Mouse (Mus musculus): ENCODE results near the gene Asb6.
A peak's percentile ranks its signal among the peaks of the same experiment; 100 is the strongest.

Gene Asb6

DNA sequence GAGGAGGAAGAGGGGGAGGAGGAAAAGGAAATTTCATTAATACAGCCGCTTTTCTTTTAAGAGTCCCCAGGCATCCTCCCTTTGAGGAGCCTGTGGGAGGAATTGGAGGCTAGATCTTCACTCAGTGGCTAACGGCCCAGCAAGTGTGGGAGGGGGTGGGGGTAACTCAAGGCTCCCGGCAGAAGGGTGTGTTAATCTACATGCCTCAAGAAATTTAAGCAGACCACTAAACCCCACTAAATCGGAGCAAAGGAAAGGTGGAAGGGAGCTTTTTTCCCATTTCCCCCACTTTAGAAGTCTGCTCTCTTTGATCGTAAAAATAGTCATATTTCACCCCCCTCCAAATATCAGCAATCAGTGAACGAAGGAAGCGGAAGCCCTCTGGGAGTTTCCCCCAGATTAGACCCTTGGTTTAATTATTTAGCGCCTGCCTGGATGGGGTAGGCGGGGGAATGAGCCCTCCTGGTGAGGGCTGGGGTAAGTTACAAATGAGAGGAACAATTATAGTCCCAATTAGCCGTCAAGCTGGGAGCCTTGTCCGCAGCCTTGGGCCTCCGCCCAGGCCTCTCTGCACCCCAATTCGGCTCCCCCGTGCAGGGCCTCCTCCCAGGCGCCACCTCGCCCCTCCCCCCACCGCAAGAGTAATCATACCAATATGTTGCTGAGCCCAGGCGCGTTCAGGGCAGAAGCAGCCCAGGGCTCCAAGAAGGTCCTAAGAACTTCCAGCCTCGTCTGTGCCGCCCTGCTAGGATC lies 6.3 kb upstream of the Asb6 start:
- ATAC-seq (ENCODE audit: insufficient number of reproducible peaks, low FRiP score, low TSS enrichment): no peak

DNA sequence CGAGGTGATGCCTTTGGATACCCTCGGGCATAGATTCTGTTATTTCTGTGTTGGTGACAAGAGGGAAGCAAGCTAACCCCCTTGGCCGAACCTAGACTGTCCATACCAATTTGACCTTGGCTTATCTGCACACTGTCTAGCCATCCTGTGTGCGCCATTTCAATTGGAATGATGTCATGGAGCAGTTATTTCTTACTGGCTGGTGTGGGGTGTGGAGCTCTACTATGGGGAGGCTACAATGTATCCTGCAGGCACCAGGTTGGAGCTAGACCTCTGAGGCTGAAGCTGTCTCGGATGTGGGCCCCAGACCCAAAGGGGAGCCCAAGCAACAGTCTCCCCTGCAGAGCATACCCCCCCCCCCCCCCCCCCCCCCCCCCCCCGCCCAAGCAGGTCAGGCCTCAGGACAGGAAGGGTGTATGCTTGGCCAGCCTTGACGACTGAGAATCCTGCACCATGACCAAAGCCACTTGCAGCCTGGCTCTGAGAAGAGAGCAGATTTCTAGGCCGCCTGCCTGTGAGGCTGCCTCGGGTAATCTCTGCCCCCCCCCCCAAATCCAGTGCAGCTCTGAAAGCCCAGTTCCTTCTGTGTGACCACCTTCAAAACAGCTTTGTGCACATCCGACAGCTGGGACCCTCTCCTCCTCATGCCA lies 4.4 kb upstream of the Asb6 start, which contains the start of gene Prrx2:
Prrx2 (plus strand) TSS at position 600 of the 650 bp plus-strand sequence.
- no peak for ATAC-seq (ENCODE audit: insufficient number of reproducible peaks, low FRiP score, low TSS enrichment)

DNA sequence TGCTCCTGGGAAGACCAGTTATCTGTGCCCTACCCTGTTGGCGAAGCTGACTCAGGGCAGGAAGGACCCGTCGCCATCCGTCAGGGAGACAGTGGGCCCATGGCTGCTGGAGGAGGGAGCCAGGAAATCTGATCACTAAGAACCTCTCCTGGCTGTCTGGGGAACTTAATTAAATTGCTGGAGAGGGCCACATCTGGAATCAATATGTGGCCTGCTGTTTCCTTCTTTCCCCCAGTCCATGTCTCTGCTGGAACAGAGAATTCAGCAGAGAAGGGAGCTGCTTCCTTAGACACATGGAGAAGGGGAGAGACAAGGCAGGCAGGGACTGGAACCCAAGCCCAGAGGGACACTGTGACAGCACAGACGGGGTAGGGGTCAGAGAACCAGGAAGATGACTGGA lies 3.5 kb upstream of the Asb6 start:
- no peak for ATAC-seq (ENCODE audit: insufficient number of reproducible peaks, low FRiP score, low TSS enrichment)

DNA sequence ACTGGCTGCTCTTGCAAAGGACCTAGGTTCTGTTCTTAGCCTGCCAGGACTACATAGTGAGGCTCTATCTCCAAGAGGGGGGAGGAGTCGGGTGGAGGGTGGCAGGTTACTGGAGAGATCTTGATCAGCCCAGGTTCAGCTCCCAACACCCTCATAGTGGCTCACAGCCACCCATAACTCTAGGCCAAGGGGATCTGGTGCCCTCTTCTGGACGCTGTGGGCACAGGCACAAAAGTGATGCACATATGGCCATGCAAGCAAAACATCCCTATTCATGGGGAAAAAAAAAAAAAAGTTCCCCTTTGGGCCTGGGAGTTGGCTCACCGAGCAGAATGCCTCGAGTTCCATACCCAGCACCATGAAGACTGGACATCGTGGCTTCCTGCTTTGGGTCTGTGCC lies 818 bp downstream of the Asb6 start:
- no peak for ATAC-seq (ENCODE audit: insufficient number of reproducible peaks, low FRiP score, low TSS enrichment)

DNA sequence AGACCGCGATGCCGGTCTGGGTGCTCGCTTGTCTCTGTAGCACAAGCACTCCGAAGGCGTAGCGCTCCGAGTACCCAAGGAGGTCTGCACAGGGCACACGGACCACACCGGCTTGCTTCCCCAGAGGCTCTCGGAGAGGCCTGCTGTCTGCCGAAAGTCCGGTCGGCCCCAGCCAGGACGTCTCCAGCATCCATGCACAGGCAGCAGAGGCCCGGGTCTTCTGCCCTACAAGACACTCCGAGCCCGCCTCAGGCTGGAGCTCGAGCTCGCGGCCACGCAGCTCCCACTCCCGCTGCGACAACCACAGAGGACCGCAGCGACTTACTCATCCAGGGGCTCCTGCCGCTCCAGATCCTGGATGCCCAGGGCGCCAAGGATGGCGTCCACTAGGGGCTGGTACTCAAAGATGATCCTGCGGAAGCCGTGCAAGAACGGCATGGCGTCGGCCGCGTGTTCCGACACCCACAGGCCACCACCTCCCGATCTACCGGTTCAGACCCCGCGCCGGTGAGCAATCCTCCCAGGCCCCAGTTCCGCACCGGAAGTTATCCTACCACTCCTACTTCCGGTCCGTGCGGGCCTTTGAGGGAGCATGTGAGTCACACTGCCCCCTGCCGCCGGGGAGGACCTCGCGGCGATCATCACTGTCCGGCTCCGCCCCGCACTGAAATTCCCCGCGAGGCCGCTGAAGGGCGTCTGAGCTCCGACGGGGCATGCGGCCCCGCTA lies 2.2 kb downstream of the Asb6 start:
- ATAC-seq (ENCODE audit: insufficient number of reproducible peaks, low FRiP score, low TSS enrichment): peak; percentile 79

DNA sequence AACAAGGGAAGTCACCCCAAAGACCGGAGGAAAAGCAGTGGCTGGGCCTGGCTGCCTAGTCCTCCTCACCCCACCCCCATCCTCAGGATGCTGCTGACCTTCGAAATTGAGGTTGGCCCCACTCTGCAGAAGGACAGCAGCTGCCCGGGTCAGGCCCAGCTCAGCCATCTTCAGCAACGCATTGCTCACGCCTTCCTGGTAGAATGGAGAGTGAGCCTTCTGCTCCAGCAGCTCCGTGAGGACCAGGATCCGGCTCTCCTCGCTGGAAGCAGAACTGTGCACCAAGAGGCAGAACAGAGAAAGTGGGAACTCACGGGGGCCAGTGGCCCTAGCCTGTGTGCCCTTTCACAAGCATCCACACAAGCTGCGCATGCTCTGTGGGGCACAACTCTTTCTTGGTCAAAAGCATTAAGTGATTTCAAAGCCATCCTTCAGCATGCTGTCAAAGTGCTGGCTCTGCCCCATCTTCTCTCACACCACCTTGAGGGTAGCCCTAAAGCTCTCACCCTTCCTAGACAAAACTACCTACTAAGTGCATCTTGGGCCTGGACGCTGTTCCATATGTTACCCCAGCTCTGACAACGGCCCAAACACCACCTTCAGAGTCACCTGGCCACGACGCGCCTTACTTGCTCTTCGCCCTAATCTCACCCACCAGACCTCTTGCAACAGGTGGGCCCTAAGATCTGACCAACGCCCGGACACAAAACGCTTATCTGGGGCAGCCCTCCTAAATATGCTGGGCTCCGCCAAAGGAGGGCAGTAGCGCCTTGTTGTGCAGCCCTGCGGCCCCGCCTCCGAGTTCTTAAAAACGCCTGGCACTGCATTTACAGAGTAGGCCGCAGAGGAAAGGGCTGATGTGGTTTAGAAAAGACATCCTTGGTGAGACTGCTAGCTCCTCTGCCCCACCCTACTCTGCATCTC lies 3.0 kb downstream of the Asb6 start:
- no peak for ATAC-seq (ENCODE audit: insufficient number of reproducible peaks, low FRiP score, low TSS enrichment)

DNA sequence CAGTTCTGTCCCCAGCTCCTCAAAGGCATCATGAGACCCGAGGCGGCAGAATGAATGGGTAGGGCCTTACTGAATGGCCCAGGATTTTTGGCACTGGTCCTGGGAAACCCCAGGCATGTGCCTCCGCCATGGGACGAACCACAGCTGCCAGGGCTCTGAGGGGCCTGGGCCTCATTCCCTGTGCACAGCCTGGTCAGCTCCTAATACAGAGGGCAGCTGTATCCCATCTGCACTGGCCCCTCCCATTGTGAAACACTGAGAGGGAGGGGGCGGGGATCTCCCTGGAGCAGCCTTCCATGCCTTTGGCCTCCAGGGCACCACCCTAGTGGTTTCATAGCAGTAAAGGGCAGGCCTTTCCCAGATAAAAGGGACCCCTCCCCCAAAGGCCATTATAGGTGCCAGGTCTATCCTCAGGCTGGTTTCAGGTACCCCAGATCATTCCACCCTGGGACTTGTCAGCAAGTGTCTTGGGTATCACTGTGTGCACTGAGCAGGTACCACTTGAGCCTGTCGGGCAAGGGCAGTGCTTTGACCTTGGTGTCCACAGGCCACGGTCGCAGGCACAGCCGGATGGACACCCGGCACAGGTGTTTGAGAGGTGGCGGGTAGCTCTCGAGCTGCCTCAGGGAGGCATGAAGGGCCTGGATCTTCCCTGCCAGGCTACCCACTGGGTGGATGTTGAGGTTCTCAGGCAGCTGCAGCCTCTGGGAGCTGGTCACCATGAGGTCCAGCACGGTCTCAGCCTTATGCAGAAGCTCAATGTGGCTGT lies 6.6 kb downstream of the Asb6 start:
- no peak for ATAC-seq (ENCODE audit: insufficient number of reproducible peaks, low FRiP score, low TSS enrichment)

- ATAC-seq (ENCODE audit: insufficient number of reproducible peaks, low FRiP score, low TSS enrichment): no peak
Observed at GRCm38 (mm10) chr2:30822460-30822859, 7.7 kb downstream of the Asb6 start.

DNA sequence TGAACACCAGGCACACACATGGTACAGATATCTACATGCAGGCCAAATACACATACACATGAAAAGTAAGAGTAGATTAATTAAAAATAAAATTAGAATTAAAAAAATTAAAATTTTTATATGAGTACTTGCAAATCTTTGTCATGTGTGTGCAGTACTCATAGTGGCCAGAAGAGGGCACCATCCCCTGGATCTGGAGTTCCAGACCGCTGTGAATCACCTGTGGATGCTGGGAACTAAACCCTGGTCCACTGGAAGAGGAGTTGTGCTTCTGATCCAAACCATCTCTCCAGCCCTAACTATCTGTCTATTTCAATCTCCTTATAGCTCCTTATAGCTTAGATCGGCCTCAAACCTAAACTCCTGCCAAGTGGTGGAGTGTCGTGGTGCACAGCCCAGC lies 9.1 kb downstream of the Asb6 start:
- ATAC-seq (ENCODE audit: insufficient number of reproducible peaks, low FRiP score, low TSS enrichment): no peak

GRCm38 (mm10) chr2:30819873-30820272 lies 10.3 kb downstream of the Asb6 start:
- ATAC-seq (ENCODE audit: insufficient number of reproducible peaks, low FRiP score, low TSS enrichment): no peak

- no peak for ATAC-seq (ENCODE audit: insufficient number of reproducible peaks, low FRiP score, low TSS enrichment)
Observed at GRCm38 (mm10) chr2:30816383-30816782, 13.8 kb downstream of the Asb6 start.

- no peak for ATAC-seq (ENCODE audit: insufficient number of reproducible peaks, low FRiP score, low TSS enrichment)
Observed at GRCm38 (mm10) chr2:30810573-30810972, 19.6 kb downstream of the Asb6 start.

GRCm38 (mm10) chr2:30809503-30809902 lies 20.6 kb downstream of the Asb6 start:
- no peak for ATAC-seq (ENCODE audit: insufficient number of reproducible peaks, low FRiP score, low TSS enrichment)

GRCm38 (mm10) chr2:30808296-30808655 lies 21.9 kb downstream of the Asb6 start:
- no peak for ATAC-seq (ENCODE audit: insufficient number of reproducible peaks, low FRiP score, low TSS enrichment)

DNA sequence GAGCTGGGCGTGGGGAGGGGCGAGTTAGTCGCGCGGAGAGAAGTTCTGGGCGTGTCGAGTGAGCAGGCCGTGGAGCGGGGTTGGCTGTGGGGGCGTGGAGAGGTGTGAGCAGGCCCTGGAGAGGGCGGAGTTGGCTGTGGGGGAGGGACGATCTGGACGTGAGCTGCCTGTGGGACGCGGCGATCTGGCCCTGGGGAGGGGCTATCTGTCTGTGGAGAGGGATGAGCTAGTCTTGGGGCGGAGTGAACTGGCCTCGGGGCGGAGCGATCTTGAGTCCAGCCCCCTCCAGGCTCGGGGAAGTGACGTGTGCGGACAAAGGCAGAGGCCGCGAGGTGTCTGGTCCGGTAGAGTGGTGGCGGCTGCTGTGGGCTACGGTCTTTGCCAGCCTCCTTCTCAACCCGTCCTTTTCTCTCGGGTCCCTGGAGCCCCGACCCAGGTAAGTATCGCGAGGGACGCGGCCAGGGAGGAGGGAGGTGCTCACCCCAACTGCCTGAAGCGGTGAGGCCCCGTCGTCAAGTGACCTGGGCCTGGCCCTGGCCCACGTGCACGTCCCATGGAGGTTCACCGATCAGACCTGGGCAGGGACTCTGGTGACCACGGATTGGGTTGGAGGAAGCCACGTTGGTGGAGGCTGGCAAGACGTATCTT lies 22.4 kb downstream of the Asb6 start, which contains the start of gene Ntmt1:
Ntmt1 (plus strand) TSS at position 179 of the 648 bp plus-strand sequence.
- ATAC-seq (ENCODE audit: insufficient number of reproducible peaks, low FRiP score, low TSS enrichment): peak; percentile 93

GRCm38 (mm10) chr2:30807147-30807647 lies 22.9 kb downstream of the Asb6 start:
- ATAC-seq (ENCODE audit: insufficient number of reproducible peaks, low FRiP score, low TSS enrichment): no peak

- no peak for ATAC-seq (ENCODE audit: insufficient number of reproducible peaks, low FRiP score, low TSS enrichment)
Observed at GRCm38 (mm10) chr2:30805983-30806382, 24.1 kb downstream of the Asb6 start.

DNA sequence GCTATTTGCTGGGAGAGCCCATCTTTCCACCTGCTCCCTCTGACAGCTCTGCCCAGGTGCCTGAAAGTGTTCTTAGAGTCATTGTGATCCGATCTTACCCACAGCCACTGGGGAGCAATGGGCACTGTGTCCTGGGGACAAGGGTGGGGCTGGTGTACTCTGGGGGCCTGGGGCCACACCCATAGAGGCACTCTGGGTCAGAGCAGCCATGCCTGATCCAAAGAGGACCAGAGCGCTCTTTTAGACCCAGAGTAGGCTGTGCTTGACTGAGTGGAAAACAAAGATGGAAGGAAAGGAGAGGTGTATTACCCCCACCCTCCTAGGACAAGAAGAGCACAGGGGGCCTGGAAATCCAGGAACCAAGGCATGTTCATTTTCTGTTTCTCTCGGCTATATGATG lies 26.5 kb downstream of the Asb6 start, which contains the start of gene 1700001O22Rik:
1700001O22Rik (minus strand) TSS at position 58 of the 400 bp plus-strand sequence.
- ATAC-seq (ENCODE audit: insufficient number of reproducible peaks, low FRiP score, low TSS enrichment): no peak

Data from cerebellum, adult (tissue).